Mouse (Mus musculus): ENCODE data around the gene Itih5. TPM values are rescaled to one million over a fixed set of nuclear protein-coding genes. Genes with fewer than 3 reads are reported as not detected.
A peak's percentile ranks its signal among the peaks of the same experiment; 100 is the strongest.

Gene Itih5
- polyA plus RNA-seq, 1 experiment from 2014 or later = 17.8 TPM

GRCm38 (mm10) chr2:10300771-10301170, 147.4 kb downstream of the Itih5 start:
- peaks cover 9% of the 10 kb centered on the region for H3K4me1 ChIP-seq
- H3K9me3 ChIP-seq = no peaks in the 10 kb centered on the region
- no peaks in the 10 kb centered on the region for H3K36me3 ChIP-seq
- ATAC-seq (ENCODE audit: insufficient number of reproducible peaks, low FRiP score, low TSS enrichment, low read depth) = no peak
- no peak overlapping the region for H3K9ac ChIP-seq
- H3K27ac ChIP-seq = no peak overlapping the region
- peak overlapping the region; percentile 34 for H3K4me2 ChIP-seq
- H3K27me3 ChIP-seq = no peaks in the 10 kb centered on the region
- no peak overlapping the region for H3K4me3 ChIP-seq
- WGBS = 25% methylated on average over 10 of the region's 10 CpGs

GRCm38 (mm10) chr2:10301391-10301790, 148.0 kb downstream of the Itih5 start:
- peaks cover 5% of the 10 kb centered on the region; the same call in 1 of the 2 replicates for H3K4me1 ChIP-seq
- no peak overlapping the region for H3K27ac ChIP-seq
- 43% methylated on average over 3 of the region's 3 CpGs for WGBS
- H3K9ac ChIP-seq = no peak overlapping the region
- H3K27me3 ChIP-seq = no peaks in the 10 kb centered on the region
- H3K4me3 ChIP-seq = no peak overlapping the region
- no peaks in the 10 kb centered on the region for H3K9me3 ChIP-seq
- H3K36me3 ChIP-seq = no peaks in the 10 kb centered on the region
- H3K4me2 ChIP-seq = no peak overlapping the region
- no peak for ATAC-seq (ENCODE audit: insufficient number of reproducible peaks, low FRiP score, low TSS enrichment, low read depth)

GRCm38 (mm10) chr2:10301997-10302396, 148.6 kb downstream of the Itih5 start:
- H3K27me3 ChIP-seq = no peaks in the 10 kb centered on the region
- no peak for ATAC-seq (ENCODE audit: insufficient number of reproducible peaks, low FRiP score, low TSS enrichment, low read depth)
- H3K27ac ChIP-seq = no peak overlapping the region
- no peaks in the 10 kb centered on the region for H3K9me3 ChIP-seq
- H3K9ac ChIP-seq = no peak overlapping the region
- H3K4me3 ChIP-seq = no peak overlapping the region
- no peaks in the 10 kb centered on the region for H3K36me3 ChIP-seq
- peaks cover 5% of the 10 kb centered on the region; the same call in 1 of the 2 replicates for H3K4me1 ChIP-seq
- WGBS = 90% methylated on average over 9 of the region's 9 CpGs
- H3K4me2 ChIP-seq = no peak overlapping the region

- ATAC-seq (ENCODE audit: insufficient number of reproducible peaks, low FRiP score, low TSS enrichment, low read depth) = no peak
- Histone ChIP-seq H3K4me2 (no peak overlapping the region), H3K36me3 (no peaks in the 10 kb centered on the region), H3K27ac (no peak overlapping the region), H3K9ac (no peak overlapping the region), H3K4me3 (no peak overlapping the region), H3K27me3 (no peaks in the 10 kb centered on the region), H3K4me1 (peaks cover 3% of the 10 kb centered on the region; the same call in 1 of the 2 replicates), H3K9me3 (no peaks in the 10 kb centered on the region)
- WGBS = 64% methylated on average over 3 of the region's 3 CpGs
Observed at GRCm38 (mm10) chr2:10304911-10305310, 151.5 kb downstream of the Itih5 start.

Other genes starting within 250 kb of the Itih5 start
- 12.2 and 12.4 TPM in 2 replicates for gene Taf3, start 105.0 kb upstream of the Itih5 start, polyA plus RNA-seq (2015; fragmentation: Nextera tagmentation; extraction: Ambion mirVana)
- gene Atp5c1, start 73.1 kb upstream of the Itih5 start, polyA plus RNA-seq (2015; fragmentation: Nextera tagmentation; extraction: Ambion mirVana) = 495 and 517 TPM in 2 replicates
- 27.5 and 28.8 TPM in 2 replicates for gene Kin, start 73.0 kb upstream of the Itih5 start, polyA plus RNA-seq (2015; fragmentation: Nextera tagmentation; extraction: Ambion mirVana)
- gene Itih2, start 22.2 kb upstream of the Itih5 start, polyA plus RNA-seq (2015; fragmentation: Nextera tagmentation; extraction: Ambion mirVana) = 0.72 and 0.79 TPM in 2 replicates
- 1.9 and 2.3 TPM in 2 replicates for gene Sfmbt2, start 216.9 kb downstream of the Itih5 start, polyA plus RNA-seq (2015; fragmentation: Nextera tagmentation; extraction: Ambion mirVana)